Mouse (Mus musculus): Measurements from ENCODE around the gene Gm10226. TPM values are rescaled to one million over a fixed set of nuclear protein-coding genes. Genes with fewer than 3 reads are reported as not detected.

Gm10226 gene
- total RNA-seq, 2 experiments from 2014 or later, result 2.0 to 2.2 TPM

Other genes starting within 250 kb of the Gm10226 start
- 1 to 10 TPM; 6.3 to 6.8 TPM for gene Zfp51, start 241.5 kb upstream of the Gm10226 start, total RNA-seq (2021)
- gene Zfp53, start 202.9 kb upstream of the Gm10226 start, total RNA-seq (2021), result 1 to 10 TPM; 2.5 to 2.9 TPM
- 1 to 10 TPM; 6.4 to 7.2 TPM for gene Zfp52, start 156.3 kb upstream of the Gm10226 start, total RNA-seq (2021)
- gene Zfp948, start 124.9 kb upstream of the Gm10226 start, total RNA-seq (2021), result 1 to 10 TPM; 6.8 to 7.1 TPM
- 1 to 10 TPM; 2.7 to 3.5 TPM for gene Zfp983, start 41.2 kb upstream of the Gm10226 start, total RNA-seq (2021)
- gene Zfp760, start 15.9 kb downstream of the Gm10226 start, total RNA-seq (2021), result 1 to 10 TPM; 2.9 to 3.9 TPM
- 1 to 10 TPM; 6.7 to 6.9 TPM for gene Zfp229, start 38.9 kb downstream of the Gm10226 start, total RNA-seq (2021)
- gene Zfp820, start 153.9 kb downstream of the Gm10226 start, total RNA-seq (2021), result 1 to 10 TPM; 2.3 to 3.2 TPM
- 1 to 10 TPM; 1.3 to 2.8 TPM for gene Zfp995, start 218.1 kb downstream of the Gm10226 start, total RNA-seq (2021)

Measured in heart, postnatal 10 days (tissue).